Mouse (Mus musculus): ENCODE results near the gene Cuta.
A peak's percentile ranks its signal among the peaks of the same experiment; 100 is the strongest.

Cuta gene

GRCm38 (mm10) chr17:26953726-26954125, 14.4 kb upstream of the Cuta start:
- DNase-seq: no peak

DNA sequence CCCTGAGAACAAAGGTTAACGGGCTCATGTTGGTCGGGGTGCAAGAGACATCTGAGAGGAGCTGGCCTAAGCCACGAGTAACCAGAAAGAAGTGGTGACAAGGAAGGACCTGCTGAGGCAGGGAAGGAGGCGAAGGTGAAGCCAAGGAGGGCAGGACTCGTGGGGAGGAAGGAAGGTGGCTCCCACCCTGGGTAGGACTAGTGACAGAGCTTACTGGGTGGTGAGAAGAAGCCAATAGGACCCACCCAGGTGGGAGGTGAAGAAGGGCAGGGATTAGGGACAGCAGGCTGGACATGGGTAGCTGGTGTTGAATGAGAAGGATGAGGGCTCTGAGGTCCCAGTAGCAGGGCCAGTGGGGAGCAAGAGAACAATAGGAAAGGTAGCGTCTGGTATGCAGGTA, 13.8 kb upstream of the Cuta start:
- no peak for DNase-seq

DNA sequence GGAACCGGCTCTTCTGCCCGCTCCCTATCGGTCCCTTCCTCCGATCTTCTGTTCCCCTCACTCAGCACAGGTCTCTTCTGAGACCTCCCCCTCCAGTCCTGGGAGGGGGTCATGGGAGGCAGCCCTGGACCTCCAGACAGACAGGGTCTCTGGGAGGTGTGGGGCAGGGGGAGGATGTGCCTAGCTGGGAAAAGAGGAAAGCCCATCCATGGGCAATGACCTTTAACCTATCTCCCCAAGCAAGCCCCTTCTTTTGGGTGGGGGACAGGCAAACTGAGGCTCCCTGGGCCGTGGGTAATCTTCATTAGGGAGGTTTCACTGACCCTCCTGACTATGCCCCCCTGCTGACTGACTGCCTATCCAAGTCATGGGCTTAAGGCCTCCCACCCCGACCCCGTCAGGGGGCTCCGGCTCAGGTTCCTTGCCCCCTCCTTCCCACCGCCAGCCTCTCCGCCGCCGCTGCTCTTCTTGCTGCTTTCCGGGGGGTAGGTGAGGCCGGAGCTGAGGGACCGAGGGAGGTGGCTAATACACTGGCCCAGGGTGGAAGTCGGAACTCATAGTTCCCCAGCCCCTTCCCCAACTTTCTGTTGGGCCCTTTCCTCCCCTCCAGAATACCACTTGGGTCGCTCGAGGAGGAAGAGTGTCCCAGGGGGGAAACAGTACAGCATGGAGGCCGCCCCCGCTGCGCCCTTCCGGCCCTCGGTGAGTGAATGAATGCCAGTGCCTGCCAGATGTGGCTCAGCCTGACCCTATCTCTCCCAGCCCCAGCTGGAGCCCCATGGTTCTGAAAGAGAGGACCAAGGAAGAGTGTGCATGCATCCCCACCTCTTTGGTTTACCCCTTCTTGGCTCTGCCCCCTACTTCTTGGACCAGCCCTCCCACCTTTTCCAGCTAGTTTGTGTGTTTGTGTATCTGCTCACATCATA, 12.8 kb upstream of the Cuta start:
- DNase-seq: peak in 1 of 2 experiments; percentile 33

DNA sequence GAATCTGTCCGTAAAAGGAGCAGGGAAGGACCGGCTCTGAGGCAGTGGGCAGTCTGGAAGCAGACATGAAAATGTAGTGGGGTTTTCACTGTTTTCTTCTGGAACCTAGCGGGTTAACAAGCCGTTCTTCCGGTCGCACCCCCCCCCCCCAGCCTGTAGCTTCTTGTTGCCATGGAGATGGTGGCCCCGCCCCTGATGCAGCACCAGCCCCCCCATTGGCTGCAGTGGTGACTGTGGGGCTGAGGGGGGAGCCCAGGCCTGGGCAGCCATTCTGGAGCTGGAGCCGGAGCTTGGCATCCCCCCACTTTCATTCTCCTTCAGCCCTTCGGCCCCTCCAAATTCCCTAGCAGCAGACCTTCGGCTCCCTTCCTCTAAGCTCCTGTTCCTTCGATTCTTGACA, 12.0 kb upstream of the Cuta start:
- peak; percentile 91 to 95 for DNase-seq

GRCm38 (mm10) chr17:26950560-26951288, 11.4 kb upstream of the Cuta start:
- DNase-seq: no peak

DNA sequence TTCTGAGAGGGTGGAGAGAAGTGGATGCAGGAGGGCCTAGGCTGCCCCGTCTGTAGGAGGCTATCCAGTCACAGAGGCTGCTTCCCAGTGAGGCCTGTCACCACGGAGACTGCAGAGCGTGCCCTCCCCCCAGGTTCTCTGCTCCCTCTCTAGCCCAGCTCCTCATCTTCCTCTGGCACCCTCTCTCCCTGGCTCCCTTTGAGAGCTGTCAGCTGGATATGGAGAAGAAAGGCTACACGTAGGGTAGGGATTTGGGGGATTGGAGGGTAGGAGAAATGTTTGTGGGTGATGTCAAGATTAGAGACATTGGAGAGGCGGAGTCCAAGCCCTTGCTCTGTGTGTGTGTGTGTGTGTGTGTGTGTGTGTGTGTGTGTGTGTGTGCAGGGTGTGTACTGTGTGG, 10.5 kb upstream of the Cuta start:
- no peak for DNase-seq

- DNase-seq: peak; percentile 46 to 64
Observed at GRCm38 (mm10) chr17:26949051-26949577, 9.7 kb upstream of the Cuta start.

DNA sequence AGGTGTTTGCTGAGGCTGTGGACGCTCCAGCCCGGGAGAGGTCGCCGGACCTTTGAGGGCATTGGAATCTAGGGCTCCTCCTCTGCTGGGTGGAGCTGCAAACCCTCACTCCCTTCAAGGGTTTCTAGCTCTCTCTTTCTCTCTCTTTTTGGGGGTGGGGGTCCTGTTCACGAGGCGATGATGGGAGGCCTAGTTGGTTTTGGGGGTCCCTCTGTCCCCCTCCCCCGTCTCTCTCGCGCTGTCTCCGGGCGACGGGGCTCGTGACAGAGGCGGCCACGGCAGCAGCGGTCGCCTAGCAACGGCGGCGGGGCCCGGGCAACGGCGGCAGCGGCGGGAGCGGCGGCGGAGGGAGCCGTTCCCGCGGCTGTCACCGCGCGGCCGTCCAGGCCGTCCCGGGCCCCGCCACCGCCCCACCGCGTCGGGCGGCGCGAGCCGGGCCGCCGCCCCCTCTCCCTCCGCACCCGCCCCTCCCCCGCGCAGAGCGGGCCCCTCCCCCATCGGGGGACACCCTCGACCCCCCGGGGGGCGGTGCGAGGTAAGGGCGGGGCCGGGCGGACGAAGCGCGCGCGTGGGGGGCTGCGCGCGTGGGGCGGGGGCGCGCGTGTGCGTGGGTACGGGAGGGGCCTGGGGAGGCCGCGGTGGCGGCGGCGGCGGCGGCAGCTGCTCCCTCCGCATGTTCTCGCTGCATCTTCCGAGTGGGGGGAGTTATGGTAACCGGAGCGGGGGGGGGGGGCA, 9.1 kb upstream of the Cuta start:
- DNase-seq: peak; percentile 68 to 77

- DNase-seq: no peak
Observed at GRCm38 (mm10) chr17:26947231-26948100, 8.1 kb upstream of the Cuta start.

DNA sequence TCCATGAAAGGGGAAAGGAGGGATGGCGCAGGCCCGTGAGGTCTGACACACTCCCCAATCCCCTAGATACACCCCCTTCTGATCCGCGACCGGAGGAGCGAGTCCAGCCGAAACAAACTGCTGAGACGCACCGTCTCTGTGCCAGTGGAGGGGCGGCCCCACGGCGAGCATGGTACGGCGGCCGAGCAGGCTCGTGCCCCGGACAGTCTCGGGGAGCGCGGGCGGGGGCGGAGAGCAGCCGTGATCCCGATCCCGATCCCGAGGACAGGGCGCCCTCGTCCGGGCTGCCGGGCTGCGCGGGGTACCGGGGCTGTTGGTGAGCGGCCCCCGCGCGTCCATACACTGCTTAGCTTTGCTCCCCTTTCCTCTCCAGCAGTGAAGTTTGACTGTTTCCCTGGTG, 7.2 kb upstream of the Cuta start:
- peak; percentile 84 to 90 for DNase-seq

DNA sequence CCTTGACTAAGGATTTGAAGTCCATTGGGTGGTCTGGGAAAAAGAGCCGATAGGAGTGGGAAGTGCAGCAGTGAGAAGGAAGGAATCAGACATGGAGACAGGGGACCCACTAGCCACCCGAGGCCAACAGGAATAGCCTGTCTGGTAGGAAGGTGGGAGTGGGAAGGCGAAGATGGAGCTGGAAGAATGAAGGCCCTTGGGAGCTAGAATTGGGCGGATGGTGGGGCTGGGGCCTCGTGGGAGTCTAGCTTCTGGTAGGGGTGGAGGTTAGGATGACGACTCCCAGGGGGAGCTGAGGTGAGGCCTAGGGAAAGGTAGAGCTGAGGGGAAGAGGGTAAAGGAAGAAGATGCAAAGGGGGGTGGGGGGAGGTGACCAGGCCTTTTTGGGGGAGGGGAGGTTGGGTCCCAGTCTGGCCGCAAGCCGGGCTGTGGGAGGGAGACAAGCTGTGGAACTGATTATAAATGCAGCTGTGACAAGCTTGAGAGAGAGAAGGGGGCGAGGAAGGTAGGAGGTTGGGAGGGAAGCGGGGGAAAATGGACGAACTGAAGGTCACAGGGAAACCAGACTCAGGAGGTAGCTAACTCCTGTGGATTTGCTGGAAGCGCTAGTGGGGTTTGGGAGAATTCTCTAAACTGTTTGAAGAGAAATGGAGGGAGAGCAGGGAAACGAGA, 6.6 kb upstream of the Cuta start:
- peak in 1 of 2 experiments; percentile 45 for DNase-seq

GRCm38 (mm10) chr17:26941841-26942570, 2.6 kb upstream of the Cuta start:
- no peak for DNase-seq

DNA sequence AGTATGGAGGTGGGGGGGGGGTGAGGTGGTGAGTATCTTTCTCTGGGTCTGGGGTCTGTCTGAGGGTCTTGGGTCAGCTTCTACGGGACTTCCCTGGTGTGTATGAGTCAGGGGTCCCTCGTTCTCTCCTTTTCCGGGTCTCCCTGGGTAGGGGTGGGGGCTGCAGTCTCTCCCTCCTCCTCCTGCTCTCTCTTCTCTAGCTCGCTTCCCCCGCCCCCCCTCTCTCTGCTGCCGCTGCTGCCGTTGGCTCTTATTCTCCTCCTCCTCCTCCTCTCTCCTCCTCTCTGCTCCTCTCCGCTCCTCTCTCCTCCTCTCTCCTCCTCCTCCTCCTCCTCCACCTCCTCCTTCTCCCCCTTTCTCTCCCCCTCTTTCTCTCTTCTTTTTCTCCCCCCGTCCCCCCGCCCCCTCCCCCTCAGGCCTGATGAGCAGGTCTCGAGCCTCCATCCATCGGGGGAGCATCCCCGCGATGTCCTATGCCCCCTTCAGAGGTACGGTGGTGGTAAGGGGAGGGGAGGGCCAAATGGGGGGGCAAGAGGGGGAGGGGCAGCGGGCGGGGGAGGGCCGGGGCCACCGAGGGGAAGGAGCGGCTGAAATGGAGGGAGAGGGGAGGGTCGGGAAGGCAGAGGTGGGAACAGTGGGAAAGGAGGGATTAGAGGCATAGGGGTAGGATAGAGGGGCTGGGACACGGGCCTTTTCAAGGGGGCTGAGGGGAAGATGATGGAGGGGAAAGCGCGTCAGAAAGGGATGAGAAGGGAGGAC, 1.8 kb upstream of the Cuta start, which contains the start of gene Syngap1:
Gene Syngap1, plus strand, starts transcription at position 223 of the 759 bp plus-strand sequence.
- DNase-seq: peak; percentile 75 to 80

GRCm38 (mm10) chr17:26939973-26940300, 568 bp upstream of the Cuta start:
- DNase-seq: no peak

- peak in 1 of 2 experiments; percentile 43 for DNase-seq
Observed at GRCm38 (mm10) chr17:26938731-26939130, 638 bp downstream of the Cuta start.

DNA sequence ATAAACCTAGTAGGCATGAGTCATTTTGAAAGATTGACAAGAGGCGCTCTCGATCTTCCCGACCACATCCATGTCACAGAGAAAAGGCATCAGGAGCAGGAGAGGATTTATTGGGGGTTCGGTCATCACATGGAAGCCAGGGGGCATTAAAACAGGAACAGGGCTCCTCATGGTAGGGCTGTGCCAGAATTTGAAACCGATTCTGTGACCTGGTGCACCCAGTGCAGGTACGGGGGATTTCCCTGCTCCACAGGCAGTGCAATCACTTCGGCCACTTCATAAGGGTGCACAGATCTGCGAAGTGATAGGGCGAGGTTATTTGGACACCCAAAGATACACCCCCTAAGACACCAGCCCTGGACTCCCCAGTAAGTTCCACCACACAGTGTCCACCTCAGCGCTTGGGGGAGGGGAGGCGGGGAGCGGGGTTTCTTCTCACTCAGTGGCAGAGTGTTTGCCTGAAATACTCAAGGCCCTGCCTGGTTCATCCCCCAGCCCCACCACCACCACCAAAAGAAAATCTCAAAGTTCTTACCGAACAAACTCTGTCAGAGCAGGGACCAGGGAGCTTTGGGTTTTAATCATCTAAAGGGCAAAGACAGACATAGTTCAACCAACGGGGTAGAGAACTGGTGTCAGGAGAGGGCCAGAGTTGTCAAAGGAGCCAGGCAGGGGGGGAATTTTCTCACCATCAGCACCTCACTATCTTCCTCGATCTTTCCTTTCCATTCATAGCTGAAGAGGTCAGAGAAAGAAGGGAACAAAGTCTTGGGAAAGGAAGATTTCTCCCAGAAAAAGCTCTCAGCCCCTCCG, 1.3 kb downstream of the Cuta start:
- DNase-seq: no peak

- DNase-seq: no peak
Observed at GRCm38 (mm10) chr17:26936921-26937695, 2.3 kb downstream of the Cuta start.

DNA sequence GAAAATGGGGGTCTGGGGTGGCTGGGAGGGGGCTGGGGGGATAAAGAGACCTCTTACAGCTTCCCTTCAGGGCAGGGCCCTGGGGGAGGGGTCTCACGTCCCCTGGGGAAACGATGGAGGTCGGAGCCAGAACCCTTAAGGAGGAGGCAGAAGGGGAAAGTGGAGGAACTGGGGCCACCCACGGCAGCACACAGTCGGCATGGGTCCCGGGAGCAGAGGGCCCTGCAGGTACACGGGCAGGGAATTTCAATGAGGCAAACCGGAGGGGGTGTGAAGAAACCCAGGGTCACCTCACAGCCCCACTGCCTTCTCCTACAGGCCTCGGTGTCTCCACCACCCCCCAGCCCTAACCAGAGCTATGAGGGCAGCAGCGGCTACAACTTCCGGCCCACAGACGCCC, 2.9 kb downstream of the Cuta start:
- DNase-seq: no peak
